ENCODE assay signal across 7 mouse cellular contexts in genomic region chr19:29366969-29367622, GRCm38 (mm10). TPM values are rescaled to one million over a fixed set of nuclear protein-coding genes. Genes with fewer than 3 reads are reported as not detected.
DNase-seq lines count a peak whose midpoint lies in the region; ATAC-seq and TF ChIP-seq lines count a peak whose summit lies in the region.

Gene Plgrkt (minus strand): TSS chr19:29367390.
Gene Cd274 (plus strand): TSS chr19:29367455.

- H3K4me3 ChIP-seq in limb, embryonic 12.5 days (replicated peaks) = peak within 1 kb of the TSS; percentile 52
- peak within 1 kb of the TSS; percentile 35 for H3K4me3 ChIP-seq in midbrain, embryonic 13.5 days (replicated peaks)
- H3K4me3 ChIP-seq in small intestine, adult 2 months (ENCODE audit: low read depth, low read length) = peak within 1 kb of the TSS; percentile 57

- no peaks in the 10 kb centered on the region for H3K9me3 ChIP-seq in limb, embryonic 12.5 days
- H3K9me3 ChIP-seq in midbrain, embryonic 13.5 days = no peaks in the 10 kb centered on the region

- WGBS in limb, embryonic 12.5 days = 3% methylated on average over 26 of the region's 26 CpGs
- WGBS in midbrain, embryonic 13.5 days = 6% methylated on average over 26 of the region's 26 CpGs
- WGBS in small intestine, adult 2 months = 2% methylated on average over 26 of the region's 26 CpGs

- H3K27me3 ChIP-seq in limb, embryonic 12.5 days = peaks cover 11% of the 10 kb centered on the region; the same call in 1 of the 2 replicates
- H3K27me3 ChIP-seq in midbrain, embryonic 13.5 days = peaks cover 5% of the 10 kb centered on the region; the same call in 1 of the 2 replicates
- H3K27me3 ChIP-seq in small intestine, adult 2 months (ENCODE audit: control insufficient read depth, insufficient read depth, low read length) = no peaks in the 10 kb centered on the region

- H3K4me1 ChIP-seq in limb, embryonic 12.5 days (replicated peaks) = peaks cover 8% of the 10 kb centered on the region; the same call in 1 of the 2 replicates
- H3K4me1 ChIP-seq in midbrain, embryonic 13.5 days (replicated peaks) = peaks cover 16% of the 10 kb centered on the region
- H3K4me1 ChIP-seq in small intestine, adult 2 months (ENCODE audit: control insufficient read depth, insufficient read depth, insufficient read length, low read length) = peaks cover 6% of the 10 kb centered on the region

- no peak for TF ChIP-seq CTCF in small intestine, adult 2 months (IDR thresholded peaks at IDR 0.05; ENCODE audit: extremely low read depth, insufficient read length, insufficient replicate concordance, low read depth, low read length)

- no peak within 1 kb of the TSS for H3K27ac ChIP-seq in limb, embryonic 12.5 days
- H3K27ac ChIP-seq in midbrain, embryonic 13.5 days = no peak within 1 kb of the TSS
- peak within 1 kb of the TSS; percentile 85 for H3K27ac ChIP-seq in small intestine, adult 2 months (ENCODE audit: insufficient read depth, low read depth, low read length)

- ATAC-seq in limb, embryonic 12.5 days (ENCODE audit: insufficient number of reproducible peaks, insufficient read depth, low FRiP score, low TSS enrichment, low read depth) = no peak
- ATAC-seq in midbrain, embryonic 13.5 days = peak; percentile 34; the same call in 1 of the 2 replicates

- DNase-seq in adipocyte (ENCODE audit: low spot score) = peak; percentile 70
- DNase-seq in cerebellum, postnatal 36 days = peak; percentile 50 to 54
- peak; percentile 65 for DNase-seq in gastrocnemius, postnatal 10 days
- peak; percentile 98 for DNase-seq in induced T-regulatory cell, adult 2 months (ENCODE audit: low read depth)

- H3K9ac ChIP-seq in limb, embryonic 12.5 days (replicated peaks) = peak within 1 kb of the TSS; percentile 52
- peak within 1 kb of the TSS; percentile 46 for H3K9ac ChIP-seq in midbrain, embryonic 13.5 days (replicated peaks)

- peak within 1 kb of the TSS; percentile 87 for H3K4me2 ChIP-seq in limb, embryonic 12.5 days
- H3K4me2 ChIP-seq in midbrain, embryonic 13.5 days (replicated peaks) = peak within 1 kb of the TSS; percentile 59

- peak; percentile 80 for TF ChIP-seq POLR2A in small intestine, adult 2 months (IDR thresholded peaks at IDR 0.05; ENCODE audit: low read depth, low read length)

- no peaks in the 10 kb centered on the region for H3K36me3 ChIP-seq in limb, embryonic 12.5 days
- no peaks in the 10 kb centered on the region for H3K36me3 ChIP-seq in midbrain, embryonic 13.5 days
- no peaks in the 10 kb centered on the region for H3K36me3 ChIP-seq in small intestine, adult 2 months (ENCODE audit: control insufficient read depth, insufficient read depth, low read length)

RNA-seq across cellular contexts. Expression of gene Plgrkt, which starts in this region (rescaled TPM):
- 10 to 100 TPM; 28.5 to 31.9 TPM for total RNA-seq in gastrocnemius, postnatal 10 days (2021)
- polyA plus RNA-seq in limb, embryonic 12.5 days (2016; fragmentation: Nextera tagmentation; extraction: Ambion mirVana) = 50.2 and 51.5 TPM in 2 replicates
- polyA plus RNA-seq in midbrain, embryonic 13.5 days (2015; fragmentation: Nextera tagmentation; extraction: Ambion mirVana) = 93.9 and 97.1 TPM in 2 replicates
- polyA plus RNA-seq in small intestine, adult 2 months (2012; rRNA removed) = 12.1 and 25.6 TPM in 2 replicates

RNA-seq across cellular contexts. Expression of gene Cd274, which starts in this region (rescaled TPM):
- under 1 TPM; 0.63 to 0.70 TPM for total RNA-seq in gastrocnemius, postnatal 10 days (2021)
- 0.13 and 0.21 TPM in 2 replicates for polyA plus RNA-seq in limb, embryonic 12.5 days (2016; fragmentation: Nextera tagmentation; extraction: Ambion mirVana)
- 0.27 and 0.70 TPM in 2 replicates for polyA plus RNA-seq in midbrain, embryonic 13.5 days (2015; fragmentation: Nextera tagmentation; extraction: Ambion mirVana)
- polyA plus RNA-seq in small intestine, adult 2 months (2012; rRNA removed) = 0.86 and 3.7 TPM in 2 replicates
